Mouse (Mus musculus) neural tube, embryonic 12.5 days (tissue): ENCODE data around the gene Sulf2. TPM values are rescaled to one million over a fixed set of nuclear protein-coding genes. Genes with fewer than 3 reads are reported as not detected.

Source experiments
- ATAC-seq: fragments of 200-750 bp; cut with Nextera tagmentation; 2 replicates; pipeline ENCODE4 v1.8.0; 2017; ENCODE audit warnings: low read depth, mild to moderate bottlenecking, moderate TSS enrichment, moderate library complexity; ENCODE audit not compliant: low FRiP score
- H3K27ac ChIP-seq: fragments of 300-500 bp; sonication (generic); 2 replicates; pipeline ENCODE4 v1.5.1; 2016
- H3K27me3 ChIP-seq: fragments of 300-500 bp; sonication (generic); replicated peaks from 2 replicates; pipeline ENCODE4 v1.6.1; 2016; ENCODE audit warnings: mild to moderate bottlenecking
- H3K36me3 ChIP-seq: fragments of 300-500 bp; sonication (generic); 2 replicates; pipeline ENCODE4 v1.6.1; 2016; ENCODE audit warnings: mild to moderate bottlenecking
- H3K4me1 ChIP-seq: fragments of 300-500 bp; sonication (generic); 2 replicates; pipeline ENCODE4 v1.6.1; 2016
- H3K4me2 ChIP-seq: fragments of 300-500 bp; sonication (generic); replicated peaks from 2 replicates; pipeline ENCODE4 v1.6.1; 2016; ENCODE audit warnings: mild to moderate bottlenecking
- H3K4me3 ChIP-seq: fragments of 300-500 bp; sonication (generic); 2 replicates; pipeline ENCODE4 v1.5.1; 2016
- H3K9ac ChIP-seq: fragments of 300-500 bp; sonication (generic); 2 replicates; pipeline ENCODE4 v1.6.1; 2016; ENCODE audit warnings: mild to moderate bottlenecking
- H3K9me3 ChIP-seq: fragments of 300-500 bp; sonication (generic); 2 replicates; pipeline ENCODE4 v1.6.1; 2016; ENCODE audit warnings: mild to moderate bottlenecking
- WGBS: fragments of 180-500 bp; shearing (Covaris S2); methylation state at CpG from one replicate; pipeline ENCODE4 v1.1.7; 2016; 5-methylcytosine and 5-hydroxymethylcytosine counted together
- polyA plus RNA-seq: library from polyadenylated mRNA; unstranded; fragments of >200 nt; fragmentation: Nextera tagmentation; extraction: Ambion mirVana; gene quantifications from 2 replicates; pipeline ENCODE4 v1.2.1, GENCODE M21; 2016

Gene Sulf2
- polyA plus RNA-seq, 1 experiment from 2014 or later = 152 TPM

DNA sequence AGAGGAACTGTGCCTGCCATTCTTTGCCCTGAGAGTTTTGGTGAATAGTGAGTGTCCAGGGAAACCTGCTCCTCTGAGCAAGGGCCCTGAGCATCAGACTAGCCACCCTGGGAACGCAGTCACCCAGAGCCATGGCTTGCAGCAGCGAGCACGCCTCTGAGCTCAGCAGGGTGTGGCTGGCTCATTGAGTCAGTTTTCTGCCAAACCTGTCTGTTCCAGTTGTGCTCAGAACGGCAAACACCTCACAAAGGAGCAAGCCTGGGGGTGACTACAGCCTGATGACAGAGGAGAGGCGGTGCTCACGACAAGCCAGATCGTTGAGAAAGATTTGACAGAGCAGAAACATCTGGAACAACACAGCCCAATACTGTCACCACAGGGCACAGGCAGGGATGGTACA lies 14.7 kb upstream of the Sulf2 start:
- peaks cover 37% of the 10 kb centered on the region for H3K4me1 ChIP-seq
- no peak overlapping the region for H3K27ac ChIP-seq
- no peaks in the 10 kb centered on the region for H3K36me3 ChIP-seq
- no peak for ATAC-seq
- no peaks in the 10 kb centered on the region for H3K9me3 ChIP-seq
- WGBS = 60% methylated on average over 7 of the region's 7 CpGs
- peaks cover 26% of the 10 kb centered on the region for H3K27me3 ChIP-seq
- H3K9ac ChIP-seq = no peak overlapping the region
- H3K4me2 ChIP-seq = no peak overlapping the region
- no peak overlapping the region for H3K4me3 ChIP-seq

GRCm38 (mm10) chr2:166168868-166169267 lies 13.4 kb upstream of the Sulf2 start:
- peaks cover 21% of the 10 kb centered on the region for H3K27me3 ChIP-seq
- no peak overlapping the region for H3K4me2 ChIP-seq
- H3K36me3 ChIP-seq = no peaks in the 10 kb centered on the region
- H3K9me3 ChIP-seq = no peaks in the 10 kb centered on the region
- peaks cover 31% of the 10 kb centered on the region for H3K4me1 ChIP-seq
- ATAC-seq = peak; percentile 59
- WGBS = 10% methylated on average over 7 of the region's 7 CpGs
- no peak overlapping the region for H3K4me3 ChIP-seq
- H3K27ac ChIP-seq = no peak overlapping the region
- no peak overlapping the region for H3K9ac ChIP-seq

- WGBS = 91% methylated on average over 2 of the region's 2 CpGs
- peaks cover 21% of the 10 kb centered on the region for H3K27me3 ChIP-seq
- no peak overlapping the region for H3K9ac ChIP-seq
- ATAC-seq = no peak
- no peaks in the 10 kb centered on the region for H3K36me3 ChIP-seq
- peaks cover 36% of the 10 kb centered on the region for H3K4me1 ChIP-seq
- no peak overlapping the region for H3K27ac ChIP-seq
- no peak overlapping the region for H3K4me3 ChIP-seq
- H3K9me3 ChIP-seq = no peaks in the 10 kb centered on the region
- H3K4me2 ChIP-seq = no peak overlapping the region
These were observed 11.9 kb upstream of the Sulf2 start for GRCm38 (mm10) chr2:166167387-166167786.

- 41% methylated on average over 7 of the region's 7 CpGs for WGBS
- no peaks in the 10 kb centered on the region for H3K9me3 ChIP-seq
- H3K27ac ChIP-seq = no peak overlapping the region
- no peak overlapping the region for H3K4me2 ChIP-seq
- peaks cover 10% of the 10 kb centered on the region for H3K27me3 ChIP-seq
- H3K4me1 ChIP-seq = peaks cover 24% of the 10 kb centered on the region
- no peak overlapping the region for H3K4me3 ChIP-seq
- H3K36me3 ChIP-seq = no peaks in the 10 kb centered on the region
- no peak for ATAC-seq
- no peak overlapping the region for H3K9ac ChIP-seq
These were observed 9.9 kb upstream of the Sulf2 start for GRCm38 (mm10) chr2:166165396-166165795.

DNA sequence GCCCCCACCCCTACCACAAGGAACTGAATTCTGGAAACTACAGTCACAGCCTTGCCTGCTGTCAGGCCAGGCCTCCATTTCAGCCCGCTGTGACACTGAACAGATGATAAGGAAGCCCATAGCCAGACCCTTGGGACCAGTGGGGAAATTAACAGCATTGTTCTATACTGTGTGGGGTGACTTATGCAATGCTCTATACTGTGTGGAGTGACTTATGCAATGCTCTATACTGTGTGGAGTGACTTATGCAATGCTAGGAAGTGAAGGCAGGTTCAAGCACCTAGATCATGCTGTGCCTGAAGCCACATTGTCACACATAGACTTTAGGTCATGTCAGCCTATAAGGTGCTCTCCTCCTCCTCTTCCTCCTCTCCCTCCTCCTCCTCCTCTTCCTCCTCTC lies 9.1 kb upstream of the Sulf2 start:
- Histone ChIP-seq H3K36me3 (no peaks in the 10 kb centered on the region), H3K4me2 (no peak overlapping the region), H3K27ac (no peak overlapping the region), H3K4me1 (peaks cover 20% of the 10 kb centered on the region), H3K9me3 (no peaks in the 10 kb centered on the region; the same call in 1 of the 2 replicates), H3K9ac (no peak overlapping the region), H3K4me3 (no peak overlapping the region), H3K27me3 (0 out of 2 replicates have a peak, but pooled peaks cover 3% of the 10 kb centered on the region)
- WGBS = 82% methylated on average over 1 of the region's 1 CpGs
- no peak for ATAC-seq

- ATAC-seq = no peak
- 0 out of 2 replicates have a peak, but pooled peaks cover 3% of the 10 kb centered on the region for H3K27me3 ChIP-seq
- H3K36me3 ChIP-seq = no peaks in the 10 kb centered on the region
- no peak overlapping the region for H3K27ac ChIP-seq
- H3K9me3 ChIP-seq = no peaks in the 10 kb centered on the region; the same call in 1 of the 2 replicates
- H3K4me1 ChIP-seq = peaks cover 13% of the 10 kb centered on the region
- no peak overlapping the region for H3K4me3 ChIP-seq
- 65% methylated on average over 6 of the region's 6 CpGs for WGBS
- no peak overlapping the region for H3K4me2 ChIP-seq
- no peak overlapping the region for H3K9ac ChIP-seq
These were observed 8.5 kb upstream of the Sulf2 start for GRCm38 (mm10) chr2:166163917-166164316.

- Histone ChIP-seq H3K9ac (no peak overlapping the region), H3K9me3 (no peaks in the 10 kb centered on the region; the same call in 1 of the 2 replicates), H3K27me3 (0 out of 2 replicates have a peak, but pooled peaks cover under 1% of the 10 kb centered on the region), H3K4me3 (no peak overlapping the region), H3K4me2 (no peak overlapping the region), H3K4me1 (peaks cover 6% of the 10 kb centered on the region), H3K27ac (no peak overlapping the region), H3K36me3 (no peaks in the 10 kb centered on the region)
- ATAC-seq = no peak
- WGBS = 63% methylated on average over 5 of the region's 5 CpGs
These were observed 7.8 kb upstream of the Sulf2 start for GRCm38 (mm10) chr2:166163252-166163651.

DNA sequence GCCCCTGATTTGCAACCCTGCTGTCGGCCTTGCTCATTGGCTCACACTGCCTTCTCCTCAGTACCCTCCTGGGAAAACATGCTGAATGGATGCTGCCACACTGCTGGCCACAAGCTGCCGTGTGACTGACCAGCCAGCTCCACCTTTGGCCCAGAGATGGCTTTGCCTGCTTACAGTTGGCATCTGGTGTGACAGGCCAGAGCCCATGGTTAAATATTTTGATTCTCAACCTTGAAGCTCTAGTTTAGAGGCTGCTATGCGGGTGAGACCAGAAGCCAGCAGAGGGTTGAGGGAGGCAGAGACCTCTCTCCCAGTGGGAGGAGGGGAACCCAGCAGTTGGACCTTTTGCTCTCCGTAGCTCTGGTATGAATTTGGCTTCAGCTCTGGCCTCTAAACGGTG lies 6.7 kb upstream of the Sulf2 start:
- Histone ChIP-seq H3K9ac (no peak overlapping the region), H3K27me3 (peaks cover 1% of the 10 kb centered on the region; the same call in 1 of the 2 replicates), H3K4me3 (no peak overlapping the region), H3K36me3 (no peaks in the 10 kb centered on the region), H3K4me2 (no peak overlapping the region), H3K9me3 (no peaks in the 10 kb centered on the region; the same call in 1 of the 2 replicates), H3K27ac (no peak overlapping the region), H3K4me1 (peaks cover 5% of the 10 kb centered on the region)
- ATAC-seq = no peak
- 77% methylated on average over 5 of the region's 5 CpGs for WGBS

DNA sequence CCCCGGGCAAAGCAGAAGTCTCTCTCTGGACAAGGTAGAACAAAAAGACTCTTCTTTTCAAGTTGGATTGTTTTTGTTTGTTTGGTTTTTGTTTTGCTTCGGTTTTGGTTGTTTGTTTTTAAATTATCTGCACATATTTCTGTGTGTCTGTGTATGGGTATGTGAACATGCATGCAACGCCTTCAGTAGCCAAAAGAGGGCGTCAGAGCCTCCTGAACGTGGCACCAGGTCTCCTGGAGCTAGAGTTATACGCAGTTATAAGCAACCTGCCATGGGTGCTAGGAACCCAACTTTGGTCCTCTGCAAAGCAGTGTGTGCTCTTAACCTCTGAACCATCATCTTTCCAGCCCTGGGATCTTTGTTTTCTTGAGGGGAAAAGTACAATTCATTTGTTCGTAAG lies 3.8 kb upstream of the Sulf2 start:
- 87% methylated on average over 7 of the region's 7 CpGs for WGBS

DNA sequence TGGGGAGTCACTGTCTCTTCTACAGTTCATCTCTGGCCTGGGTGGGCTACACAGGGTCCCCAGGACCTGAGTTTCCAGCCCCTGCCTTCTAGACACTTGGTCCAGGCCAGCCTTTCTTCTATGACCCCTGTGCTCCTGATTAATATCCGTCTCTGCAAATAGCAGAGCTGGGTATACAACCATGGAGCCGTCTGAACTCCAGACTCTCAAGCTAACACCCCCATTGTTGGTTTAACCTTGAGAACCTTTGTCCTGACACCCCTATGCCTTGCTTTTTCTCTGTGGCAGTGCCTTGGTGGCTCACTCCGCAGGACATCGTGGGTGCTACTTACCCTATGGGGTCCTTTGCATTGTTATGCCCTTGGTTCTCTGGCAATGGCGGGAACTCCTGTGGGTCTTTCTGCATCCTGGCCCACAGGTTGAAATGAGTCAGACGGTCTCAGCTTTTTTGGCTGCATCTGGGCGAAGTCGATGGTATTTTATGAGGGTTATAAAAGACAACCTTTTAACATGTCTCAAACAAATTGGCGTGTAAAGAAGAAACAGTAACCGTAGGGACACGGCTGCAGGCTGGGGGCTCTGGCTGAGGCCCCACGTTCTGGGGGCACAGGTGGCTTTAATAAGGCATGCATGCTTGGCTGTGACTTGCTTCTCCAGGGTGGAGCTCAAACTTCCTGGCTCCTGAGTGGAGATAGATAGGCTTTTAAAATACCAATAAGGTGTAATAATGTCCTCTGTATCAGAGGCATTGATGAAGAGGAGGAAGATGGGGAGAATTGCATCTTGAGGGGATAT lies 2.5 kb upstream of the Sulf2 start:
- ATAC-seq = no peak
- H3K4me3 ChIP-seq = no peak overlapping the region
- peaks cover 22% of the 10 kb centered on the region for H3K4me1 ChIP-seq
- H3K27me3 ChIP-seq = peaks cover 6% of the 10 kb centered on the region; the same call in 1 of the 2 replicates
- no peaks in the 10 kb centered on the region; the same call in 1 of the 2 replicates for H3K9me3 ChIP-seq
- 45% methylated on average over 12 of the region's 12 CpGs for WGBS
- no peak overlapping the region for H3K9ac ChIP-seq
- H3K27ac ChIP-seq = no peak overlapping the region
- H3K36me3 ChIP-seq = no peaks in the 10 kb centered on the region
- no peak overlapping the region for H3K4me2 ChIP-seq

More for the DNA sequence above, 3.8 kb upstream of the Sulf2 start:
- H3K36me3 ChIP-seq = no peaks in the 10 kb centered on the region
- H3K4me3 ChIP-seq = no peak overlapping the region
- H3K9ac ChIP-seq = no peak overlapping the region
- H3K9me3 ChIP-seq = no peaks in the 10 kb centered on the region; the same call in 1 of the 2 replicates
- H3K27ac ChIP-seq = no peak overlapping the region
- H3K27me3 ChIP-seq = peaks cover 6% of the 10 kb centered on the region; the same call in 1 of the 2 replicates
- H3K4me1 ChIP-seq = peaks cover 13% of the 10 kb centered on the region
- no peak overlapping the region for H3K4me2 ChIP-seq
- ATAC-seq = no peak

- no peaks in the 10 kb centered on the region; the same call in 1 of the 2 replicates for H3K9me3 ChIP-seq
- WGBS = 87% methylated on average over 2 of the region's 2 CpGs
- no peak overlapping the region for H3K4me2 ChIP-seq
- H3K27me3 ChIP-seq = peaks cover 6% of the 10 kb centered on the region; the same call in 1 of the 2 replicates
- no peak overlapping the region for H3K4me3 ChIP-seq
- peaks cover 30% of the 10 kb centered on the region for H3K4me1 ChIP-seq
- H3K9ac ChIP-seq = no peak overlapping the region
- no peaks in the 10 kb centered on the region for H3K36me3 ChIP-seq
- ATAC-seq = no peak
- H3K27ac ChIP-seq = no peak overlapping the region
These were observed 1.7 kb upstream of the Sulf2 start for GRCm38 (mm10) chr2:166157144-166157543.

DNA sequence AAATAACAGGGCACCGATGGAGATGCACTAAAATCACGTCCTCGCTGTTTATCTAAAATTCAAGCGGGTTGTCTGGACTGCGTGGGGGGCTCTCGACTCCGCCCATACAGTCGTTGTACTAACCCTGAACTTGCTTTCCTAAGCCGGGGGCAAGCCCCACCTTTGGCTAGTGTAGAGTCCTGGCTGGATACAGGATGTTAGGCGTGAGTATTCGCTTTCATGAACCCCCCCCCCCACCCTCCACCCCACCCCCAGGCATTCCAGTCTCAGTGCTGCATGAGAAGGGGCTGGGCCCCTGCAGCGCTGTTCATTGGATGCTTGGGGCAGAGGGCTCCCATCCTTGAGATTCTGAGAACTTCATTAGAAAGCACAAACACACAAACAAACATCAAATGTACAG lies 659 bp upstream of the Sulf2 start:
- WGBS = 10% methylated on average over 12 of the region's 12 CpGs

More for the DNA sequence above, 659 bp upstream of the Sulf2 start:
- Histone ChIP-seq H3K9me3 (no peaks in the 10 kb centered on the region; the same call in 1 of the 2 replicates), H3K27ac (no peak overlapping the region), H3K36me3 (0 out of 2 replicates have a peak, but pooled peaks cover 4% of the 10 kb centered on the region), H3K4me1 (peaks cover 40% of the 10 kb centered on the region), H3K4me3 (no peak overlapping the region), H3K4me2 (peak overlapping the region; percentile 94), H3K9ac (no peak overlapping the region), H3K27me3 (peaks cover 9% of the 10 kb centered on the region)
- no peak for ATAC-seq
